Mouse (Mus musculus) embryonic facial prominence, embryonic 15.5 days (tissue): ENCODE measurements around the gene Hoxa6. TPM values are rescaled to one million over a fixed set of nuclear protein-coding genes. Genes with fewer than 3 reads are reported as not detected.

Source experiments
- ATAC-seq: fragments of 200-750 bp; cut with Nextera tagmentation; 2 replicates; pipeline ENCODE4 v1.8.0; 2017; ENCODE audit warnings: low read depth, moderate TSS enrichment; ENCODE audit not compliant: insufficient number of reproducible peaks, low FRiP score, low TSS enrichment
- H3K27ac ChIP-seq: fragments of 300-500 bp; sonication (generic); replicated peaks from 2 replicates; pipeline ENCODE4 v1.5.1; 2015; ENCODE audit warnings: mild to moderate bottlenecking, inconsistent platforms
- H3K27me3 ChIP-seq: fragments of 300-500 bp; sonication (generic); 2 replicates; pipeline ENCODE4 v1.6.1; 2015; ENCODE audit warnings: inconsistent platforms
- H3K36me3 ChIP-seq: fragments of 300-500 bp; sonication (generic); 2 replicates; pipeline ENCODE4 v1.6.1; 2015; ENCODE audit warnings: mild to moderate bottlenecking, inconsistent platforms
- H3K4me1 ChIP-seq: fragments of 300-500 bp; sonication (generic); 2 replicates; pipeline ENCODE4 v1.6.1; 2015; ENCODE audit warnings: inconsistent platforms
- H3K4me2 ChIP-seq: fragments of 300-500 bp; sonication (generic); replicated peaks from 2 replicates; pipeline ENCODE4 v1.6.1; 2015; ENCODE audit warnings: mild to moderate bottlenecking, inconsistent platforms
- H3K4me3 ChIP-seq: fragments of 300-500 bp; sonication (generic); replicated peaks from 2 replicates; pipeline ENCODE4 v1.5.1; 2015; ENCODE audit warnings: mild to moderate bottlenecking, inconsistent platforms
- H3K9ac ChIP-seq: fragments of 300-500 bp; sonication (generic); 2 replicates; pipeline ENCODE4 v1.6.1; 2015; ENCODE audit warnings: inconsistent platforms
- H3K9me3 ChIP-seq: fragments of 300-500 bp; sonication (generic); replicated peaks from 2 replicates; pipeline ENCODE4 v1.6.1; 2016; ENCODE audit warnings: inconsistent platforms
- WGBS: fragments of 180-500 bp; shearing (Covaris S2); methylation state at CpG from one replicate; pipeline ENCODE4 v1.1.7; 2015; 5-methylcytosine and 5-hydroxymethylcytosine counted together
- microRNA counts: library from miRNA; unstranded; fragments of <30 nt; microRNA quantifications from one replicate; lab custom pipeline; 2016
- microRNA-seq: library from miRNA; unstranded; fragments of <30 nt; microRNA quantifications from one replicate; pipeline ENCODE4, GENCODE M21; 2016; ENCODE audit warnings: borderline number of aligned reads
- polyA plus RNA-seq: library from polyadenylated mRNA; unstranded; fragments of >200 nt; fragmentation: Nextera tagmentation; extraction: Ambion mirVana; gene quantifications from 2 replicates; pipeline ENCODE4 v1.2.1, GENCODE M21; 2015

Hoxa6 gene
- polyA plus RNA-seq, 1 experiment from 2014 or later, result not detected

GRCm38 (mm10) chr6:52156551-52157200, 51.8 kb downstream of the Hoxa6 start:
- no peaks in the 10 kb centered on the region for H3K9me3 ChIP-seq
- H3K4me1 ChIP-seq, result peaks cover 14% of the 10 kb centered on the region
- H3K4me2 ChIP-seq, result no peak overlapping the region
- WGBS, result 4% methylated on average over 20 of the region's 20 CpGs
- H3K27ac ChIP-seq, result no peak overlapping the region
- no peak overlapping the region for H3K9ac ChIP-seq
- no peak for ATAC-seq
- no peaks in the 10 kb centered on the region for H3K36me3 ChIP-seq
- H3K27me3 ChIP-seq, result peaks cover 98% of the 10 kb centered on the region
- no peak overlapping the region for H3K4me3 ChIP-seq

MicroRNA genes within 50 kb of the gene (microRNA counts, 519-probe panel; counts per million panel counts)
- 1,644 counts per million, percentile 18 among the panel's probes with 10 or more counts for microRNA mmu-miR-196b (lab: Ali Mortazavi, UCI)

Small RNAs within 50 kb of the gene (microRNA-seq; reads per million reads assigned to microRNA genes)
- 66.7 reads per million, percentile 49 among the genes with 10 or more reads in this experiment for gene Mir196b

Other genes starting within 250 kb of the Hoxa6 start
- 11.7 and 14.3 TPM in 2 replicates for gene Skap2, start 196.2 kb downstream of the Hoxa6 start, polyA plus RNA-seq
- 0.39 and 0.52 TPM in 2 replicates for gene Hoxa1, start 50.4 kb downstream of the Hoxa6 start, polyA plus RNA-seq
- gene Hoxa2, start 43.9 kb downstream of the Hoxa6 start, polyA plus RNA-seq, result 0.32 and 0.45 TPM in 2 replicates
- not detected in 2 replicates for gene 5730596B20Rik, start 31.2 kb downstream of the Hoxa6 start, polyA plus RNA-seq
- gene Hoxa4, start 17.0 kb downstream of the Hoxa6 start, polyA plus RNA-seq, result 0.17 and 0.29 TPM in 2 replicates
- 0.17 and 0.39 TPM in 2 replicates for gene Hoxa5, start 4.1 kb downstream of the Hoxa6 start, polyA plus RNA-seq
- gene Hoxa3, start 4.6 kb upstream of the Hoxa6 start, polyA plus RNA-seq, result 0.11 and 0.13 TPM in 2 replicates
- gene Gm28308, start 4.6 kb upstream of the Hoxa6 start, polyA plus RNA-seq, result not detected in 2 replicates
- gene Hoxa7, start 13.1 kb upstream of the Hoxa6 start, polyA plus RNA-seq, result not detected in 2 replicates
- 0.13 TPM in 1 of 2 replicates, not detected in the other for gene Hoxa9, start 22.4 kb upstream of the Hoxa6 start, polyA plus RNA-seq
- gene Hoxa10, start 32.1 kb upstream of the Hoxa6 start, polyA plus RNA-seq, result not detected in 2 replicates
- not detected in 2 replicates for gene Hoxa11, start 37.1 kb upstream of the Hoxa6 start, polyA plus RNA-seq
- gene Hoxa13, start 52.2 kb upstream of the Hoxa6 start, polyA plus RNA-seq, result 0.08 TPM in 1 of 2 replicates, not detected in the other
- gene Evx1, start 104.8 kb upstream of the Hoxa6 start, polyA plus RNA-seq, result not detected in 2 replicates